Mouse (Mus musculus): ENCODE results near the gene Ankrd44.

Ankrd44 gene

GRCm38 (mm10) chr1:54713231-54714173, 212.7 kb downstream of the Ankrd44 start:
- in situ Hi-C loops (cut with MboI, MseI) = no loop called here

GRCm38 (mm10) chr1:54711568-54711967, 214.6 kb downstream of the Ankrd44 start:
- in situ Hi-C loops (cut with MboI, MseI) = no loop called here

GRCm38 (mm10) chr1:54710550-54710949, 215.6 kb downstream of the Ankrd44 start:
- in situ Hi-C loops (cut with MboI, MseI) = no loop called here

GRCm38 (mm10) chr1:54707888-54708565, 218.2 kb downstream of the Ankrd44 start:
- in situ Hi-C loops (cut with MboI, MseI) = no loop called here

- in situ Hi-C loops (cut with MboI, MseI) = no loop called here
Observed at GRCm38 (mm10) chr1:54707036-54707887, 218.9 kb downstream of the Ankrd44 start.

- in situ Hi-C loops (cut with MboI, MseI) = no loop called here
Observed at GRCm38 (mm10) chr1:54706621-54707020, 219.6 kb downstream of the Ankrd44 start.

GRCm38 (mm10) chr1:54703466-54703865, 222.7 kb downstream of the Ankrd44 start:
- in situ Hi-C loops (cut with MboI, MseI) = no loop called here

- in situ Hi-C loops (cut with MboI, MseI) = no loop called here
Observed at GRCm38 (mm10) chr1:54702918-54703317, 223.3 kb downstream of the Ankrd44 start.

GRCm38 (mm10) chr1:54695396-54695795, 230.8 kb downstream of the Ankrd44 start:
- in situ Hi-C loops (cut with MboI, MseI) = no loop called here

GRCm38 (mm10) chr1:54691824-54692223, 234.4 kb downstream of the Ankrd44 start:
- in situ Hi-C loops (cut with MboI, MseI) = no loop called here

- in situ Hi-C loops (cut with MboI, MseI) = no loop called here
Observed at GRCm38 (mm10) chr1:54690291-54690965, 235.8 kb downstream of the Ankrd44 start.

- in situ Hi-C loops (cut with MboI, MseI) = loop anchor here (10.0 kb wide), 1 partner anchor 116 kb away; no protein-coding TSS in a partner anchor
Observed at GRCm38 (mm10) chr1:54688441-54688840, 237.7 kb downstream of the Ankrd44 start.

- in situ Hi-C loops (cut with MboI, MseI) = loop anchor here (10.0 kb wide), 1 partner anchor 120 kb away; no protein-coding TSS in a partner anchor
Observed at GRCm38 (mm10) chr1:54684316-54684715, 241.9 kb downstream of the Ankrd44 start.

- in situ Hi-C loops (cut with MboI, MseI) = no loop called here
Observed at GRCm38 (mm10) chr1:54679556-54679955, 246.6 kb downstream of the Ankrd44 start.

GRCm38 (mm10) chr1:54678037-54678436, 248.2 kb downstream of the Ankrd44 start:
- in situ Hi-C loops (cut with MboI, MseI) = no loop called here

- in situ Hi-C loops (cut with MboI, MseI) = no loop called here
Observed at GRCm38 (mm10) chr1:54675478-54675877, 250.7 kb downstream of the Ankrd44 start.

GRCm38 (mm10) chr1:54667991-54668390, 258.2 kb downstream of the Ankrd44 start:
- in situ Hi-C loops (cut with MboI, MseI) = loop anchor here (5.0 kb wide), 1 partner anchor 289 kb away; no protein-coding TSS in a partner anchor

GRCm38 (mm10) chr1:54665582-54666405, 260.4 kb downstream of the Ankrd44 start:
- in situ Hi-C loops (cut with MboI, MseI) = loop anchor here (5.0 kb wide), 1 partner anchor 292 kb away; no protein-coding TSS in a partner anchor

- in situ Hi-C loops (cut with MboI, MseI) = loop anchor here (5.0 kb wide), 1 partner anchor 292 kb away; no protein-coding TSS in a partner anchor
Observed at GRCm38 (mm10) chr1:54665095-54665494, 261.1 kb downstream of the Ankrd44 start.

GRCm38 (mm10) chr1:54660674-54661073, 265.5 kb downstream of the Ankrd44 start:
- in situ Hi-C loops (cut with MboI, MseI) = no loop called here

All from T-helper 2 cell (primary cell).